Mouse (Mus musculus) thymus, postnatal 14 days (tissue): ENCODE data around the gene Abcc1.
A peak's percentile ranks its signal among the peaks of the same experiment; 100 is the strongest.

Experiments
- DNase-seq: peaks from one replicate; pipeline ENCODE4 v3.0.0; 2021

The Abcc1 gene

DNA sequence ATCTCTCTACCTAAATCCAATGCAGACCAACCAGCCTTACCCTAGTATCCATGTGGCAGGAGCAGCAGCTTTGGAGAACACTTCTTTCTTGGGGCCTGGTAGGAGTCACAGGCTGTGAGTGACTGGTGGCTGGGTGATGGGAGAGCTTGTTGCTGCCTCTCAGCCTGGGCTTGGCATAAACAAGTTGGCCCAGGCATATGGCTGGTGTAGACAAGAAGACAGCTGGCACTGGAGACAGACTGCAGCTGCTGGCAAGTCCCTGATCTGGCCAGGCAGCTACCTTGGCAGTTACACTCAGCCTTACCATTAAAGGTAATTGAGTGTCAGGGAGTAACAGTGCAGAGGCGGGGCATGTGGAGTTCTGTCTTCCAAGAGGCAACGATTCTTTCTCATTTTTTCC, 16.0 kb downstream of the Abcc1 start:
- no peak for DNase-seq

DNA sequence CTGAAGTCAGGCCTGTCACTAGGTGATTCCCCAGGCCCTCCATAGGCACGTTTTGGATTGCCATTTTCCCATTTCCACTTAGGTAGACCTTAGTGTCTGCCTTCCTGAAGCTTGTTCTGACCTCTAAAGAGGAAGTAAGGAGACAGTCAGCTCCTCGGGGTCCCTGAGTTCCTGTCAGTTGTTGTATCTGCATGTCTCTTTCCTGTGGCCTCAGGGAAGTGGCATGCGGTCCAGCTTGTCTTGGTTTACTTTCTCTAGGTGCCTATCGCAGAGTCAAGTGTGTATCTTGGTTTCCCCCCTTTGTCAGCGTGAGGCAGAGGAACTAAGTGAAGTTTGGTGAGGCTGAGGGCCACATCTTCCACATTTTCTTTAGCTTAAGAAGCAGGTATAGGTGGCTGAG, 17.3 kb downstream of the Abcc1 start:
- peak; percentile 13 for DNase-seq

DNA sequence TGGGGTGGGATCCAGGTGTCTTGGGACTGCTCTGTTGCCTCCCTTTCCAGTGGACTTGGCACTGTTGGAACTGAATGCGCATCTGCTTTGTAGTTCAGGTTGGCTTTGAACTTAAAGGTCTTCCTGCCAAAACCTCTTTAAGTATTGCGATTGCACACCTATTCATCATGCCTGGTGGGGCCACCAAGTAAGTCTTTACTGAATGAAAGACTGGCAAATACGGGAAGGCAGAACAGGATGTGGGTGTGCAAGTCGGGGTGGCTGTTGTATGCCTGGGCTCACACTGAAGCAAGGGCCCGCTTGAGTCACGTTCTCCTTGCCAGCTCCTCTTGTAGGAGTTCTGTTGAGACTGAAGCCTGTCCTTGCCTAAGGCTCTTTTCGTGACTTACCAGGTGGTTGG, 18.5 kb downstream of the Abcc1 start:
- DNase-seq: peak; percentile 56

DNA sequence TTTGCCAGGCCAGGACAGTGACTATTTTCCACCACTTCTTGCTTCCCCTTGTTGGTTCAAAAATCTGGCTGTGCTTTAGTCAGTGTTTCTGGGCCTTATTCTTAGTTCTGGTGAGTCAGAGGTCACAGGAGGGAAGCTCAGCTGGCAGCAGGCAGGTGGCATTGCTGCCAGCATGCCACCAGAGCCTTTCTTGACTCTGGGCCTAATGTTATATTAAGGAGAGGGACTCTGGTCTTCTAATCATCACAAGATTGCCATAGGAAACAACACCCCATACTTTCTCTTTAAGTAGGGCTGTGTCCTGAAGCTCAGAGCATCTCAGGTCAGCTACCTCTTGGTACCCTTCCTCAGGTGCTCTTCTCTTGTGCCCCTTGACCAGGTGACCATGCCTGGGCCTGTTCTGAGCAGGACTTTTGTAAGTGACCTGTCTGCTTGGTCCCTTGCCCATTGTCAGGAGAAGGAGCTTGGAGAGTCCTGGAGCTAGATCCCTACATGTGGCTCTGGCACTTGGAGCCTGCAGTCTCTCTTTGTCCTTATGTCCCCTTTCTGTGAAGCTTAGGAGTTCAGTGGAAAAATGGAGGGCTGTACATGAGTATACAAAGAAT, 19.8 kb downstream of the Abcc1 start:
- no peak for DNase-seq

DNA sequence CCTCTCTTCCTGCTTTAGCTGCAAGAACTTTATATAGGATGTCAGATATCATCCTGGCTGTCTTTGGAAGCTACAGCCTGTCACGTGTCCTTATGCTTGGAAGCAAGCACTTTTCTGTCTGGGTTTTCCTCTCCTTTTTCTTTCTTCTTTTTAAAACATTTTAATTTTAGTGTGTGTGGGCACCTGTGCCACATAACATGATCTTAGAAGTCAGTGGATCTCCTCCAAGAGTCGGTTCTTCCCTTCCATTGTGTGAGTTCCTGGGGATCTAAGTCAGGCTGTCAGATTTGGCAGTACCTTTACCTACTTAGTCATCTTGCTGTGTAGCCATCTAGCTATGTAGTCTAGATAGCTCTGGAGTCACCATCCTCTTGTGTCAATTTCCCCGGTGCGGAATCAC, 37.9 kb downstream of the Abcc1 start:
- DNase-seq: no peak

DNA sequence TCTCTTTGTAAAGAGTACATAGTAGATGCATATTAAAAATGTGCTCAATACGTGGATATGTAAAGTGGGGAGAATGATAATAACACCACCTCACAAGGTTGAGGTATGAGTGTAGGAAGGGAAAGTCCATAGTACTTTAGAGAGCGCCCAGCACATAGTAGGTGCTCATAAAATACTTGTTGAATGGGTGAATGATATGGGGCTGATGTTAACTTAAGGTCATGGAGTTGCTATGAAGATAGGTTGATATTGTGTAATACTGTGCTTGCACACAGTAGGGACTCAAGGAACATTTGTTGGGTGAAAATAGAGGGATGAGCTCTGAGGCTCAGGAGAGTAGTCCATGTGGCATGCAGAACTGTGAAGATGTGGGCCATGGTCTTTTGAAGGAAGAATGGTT, 42.1 kb downstream of the Abcc1 start:
- no peak for DNase-seq

DNA sequence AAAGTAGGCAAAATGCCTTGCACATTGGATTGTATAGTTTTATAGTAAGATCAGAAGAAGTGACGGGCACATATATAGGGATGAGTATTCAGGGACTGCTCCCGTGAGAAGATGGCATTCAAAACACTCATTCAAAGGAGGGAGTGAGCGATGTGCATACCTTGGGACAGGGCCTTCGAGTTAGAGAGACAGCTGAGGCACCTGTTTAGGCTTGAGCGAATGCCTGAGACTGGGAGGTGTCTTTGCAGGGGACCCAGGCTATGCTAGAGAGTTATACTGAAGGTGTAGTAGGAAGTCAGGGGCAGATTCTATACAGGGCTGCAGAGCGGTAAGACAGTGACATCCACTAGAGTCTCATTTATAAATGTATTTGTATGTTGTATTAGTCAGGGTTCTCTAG, 44.3 kb downstream of the Abcc1 start:
- DNase-seq: no peak

DNA sequence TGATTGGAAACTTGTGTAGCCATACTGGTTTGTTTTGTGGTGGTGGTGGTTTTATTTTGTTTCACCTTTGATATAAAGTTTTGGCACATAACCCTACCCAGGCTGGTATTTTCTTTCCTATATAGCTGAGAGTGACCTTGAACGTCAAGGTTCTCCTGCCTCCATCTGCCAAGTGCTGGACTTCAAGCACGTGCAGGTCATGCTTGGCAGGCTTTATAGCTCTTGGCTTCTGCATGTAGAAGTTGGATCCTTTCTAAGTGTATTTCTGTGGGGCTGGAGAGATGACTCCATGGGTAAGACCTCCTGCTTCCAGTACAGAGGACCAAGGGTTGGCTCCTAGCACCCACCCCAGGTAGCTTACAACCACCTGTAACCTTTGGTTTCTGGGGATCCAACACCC, 47.8 kb downstream of the Abcc1 start:
- no peak for DNase-seq

DNA sequence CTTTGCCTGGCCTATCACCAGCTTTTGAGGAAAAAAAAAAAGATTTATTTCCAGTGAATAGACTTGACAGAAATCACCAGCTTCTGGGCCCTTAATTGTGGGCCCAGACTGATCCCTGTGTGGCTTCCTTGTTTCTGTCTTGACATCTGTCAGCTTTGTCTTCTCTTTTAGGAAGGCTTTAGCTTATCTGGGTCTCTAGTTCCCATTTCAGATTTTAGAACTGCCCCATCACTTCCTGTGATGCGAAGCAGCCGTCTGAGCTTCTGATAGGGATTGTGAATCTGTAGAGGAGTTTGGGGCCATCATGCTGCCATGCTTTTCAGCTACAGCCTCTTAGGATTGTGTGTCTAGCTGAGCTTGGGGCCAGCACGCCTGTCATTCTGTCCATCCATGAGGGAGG, 48.4 kb downstream of the Abcc1 start:
- DNase-seq: no peak

DNA sequence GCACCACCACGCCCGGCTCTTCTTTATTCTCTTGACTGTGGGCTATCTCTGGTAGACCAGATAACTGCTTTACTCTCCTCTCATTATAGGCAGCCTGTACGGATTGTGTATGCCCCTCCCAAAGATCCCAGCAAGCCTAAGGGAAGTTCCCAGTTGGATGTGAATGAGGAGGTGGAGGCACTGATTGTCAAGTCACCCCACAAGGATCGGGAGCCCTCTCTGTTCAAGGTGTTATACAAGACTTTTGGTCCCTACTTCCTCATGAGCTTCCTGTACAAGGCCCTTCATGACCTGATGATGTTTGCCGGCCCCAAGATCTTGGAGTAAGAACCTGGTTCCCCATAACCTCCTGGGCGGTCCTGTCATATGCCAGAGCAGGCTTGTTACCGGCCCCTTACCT, 49.3 kb downstream of the Abcc1 start:
- no peak for DNase-seq

DNA sequence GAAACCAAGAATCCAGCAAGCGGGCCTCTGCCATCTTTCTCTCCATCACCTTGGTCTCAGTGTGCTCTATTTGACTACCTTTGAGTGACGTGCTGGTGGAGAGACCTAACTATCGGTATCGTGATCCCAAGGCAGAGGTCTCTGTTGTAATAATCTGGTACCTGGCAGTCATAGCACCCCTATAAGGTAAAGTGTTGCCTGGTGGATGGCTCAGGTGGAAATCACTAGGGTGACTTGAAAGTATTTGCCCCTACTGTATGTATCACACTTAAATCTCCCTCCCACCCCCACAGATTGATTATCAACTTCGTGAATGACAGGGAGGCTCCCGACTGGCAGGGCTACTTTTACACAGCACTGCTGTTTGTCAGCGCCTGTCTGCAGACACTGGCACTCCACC, 49.8 kb downstream of the Abcc1 start:
- no peak for DNase-seq

DNA sequence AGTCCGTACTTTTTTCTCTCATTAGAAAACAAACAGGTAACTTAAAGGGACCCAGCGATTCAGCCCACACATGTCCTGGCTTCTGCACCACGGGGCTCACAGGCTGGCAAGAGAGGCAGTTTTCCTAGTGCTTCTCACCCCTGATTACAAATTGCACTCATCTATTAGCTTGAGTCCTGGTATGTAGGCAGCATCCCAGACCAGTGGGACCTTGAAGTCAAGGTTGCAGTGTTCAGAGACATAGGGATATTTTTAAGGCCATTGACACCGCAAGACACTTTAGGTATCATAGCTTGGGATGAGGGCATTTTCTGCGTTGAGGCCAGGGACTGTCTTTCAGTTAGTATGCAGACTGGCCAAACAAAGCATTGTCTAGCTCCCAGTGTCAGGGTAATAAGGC, 51.2 kb downstream of the Abcc1 start:
- DNase-seq: no peak

DNA sequence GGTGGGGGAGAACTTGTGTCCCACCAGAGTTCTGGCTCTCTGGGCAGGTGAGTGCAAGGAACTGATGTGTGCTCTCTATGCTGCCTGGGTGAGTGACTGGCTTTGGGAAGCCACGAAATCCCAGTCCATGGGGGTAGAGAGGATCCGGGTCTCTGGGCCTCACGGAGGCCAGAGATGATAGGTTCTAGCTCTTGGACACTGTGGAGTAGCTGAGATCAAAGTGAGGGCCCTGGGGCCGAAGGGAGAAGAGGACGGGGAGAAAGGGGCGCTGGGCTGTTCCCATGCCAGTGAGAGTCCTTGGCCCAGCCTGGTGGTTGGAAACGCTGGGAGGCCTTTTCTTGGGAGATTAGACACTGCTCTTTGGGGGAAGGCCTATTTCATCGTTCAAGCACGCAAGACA, 53.8 kb downstream of the Abcc1 start:
- DNase-seq: no peak

DNA sequence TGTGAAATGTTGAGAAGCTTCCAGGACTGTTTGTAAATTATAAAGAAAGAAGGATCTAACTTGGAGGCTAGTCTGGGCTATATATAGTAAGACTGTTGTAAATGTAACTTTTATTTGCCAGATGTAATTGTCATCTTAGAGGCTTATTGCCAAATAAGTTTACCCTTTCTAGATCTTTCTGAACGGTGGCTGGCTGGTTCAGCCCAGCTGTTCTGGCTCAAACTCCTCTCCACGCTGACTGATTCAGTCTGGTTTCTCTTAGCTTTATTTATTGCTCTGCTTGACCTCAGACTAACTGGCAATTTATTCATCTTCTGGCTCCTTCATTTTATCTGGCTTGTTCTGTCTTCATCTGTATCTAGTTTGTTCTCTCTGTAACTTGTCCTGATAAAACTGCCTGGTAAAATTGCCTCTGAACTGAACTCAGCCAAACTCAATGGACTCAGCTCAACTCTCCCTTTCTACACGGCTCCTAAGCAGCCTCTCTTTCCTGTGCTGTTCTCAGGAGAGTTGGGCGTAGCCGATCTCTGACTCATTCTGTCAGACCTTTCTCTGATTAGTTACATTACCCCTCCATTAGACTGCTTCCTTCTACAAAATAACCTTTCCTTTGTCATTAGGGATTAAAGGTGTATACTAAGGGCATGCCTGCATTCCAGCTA, 55.7 kb downstream of the Abcc1 start:
- no peak for DNase-seq

DNA sequence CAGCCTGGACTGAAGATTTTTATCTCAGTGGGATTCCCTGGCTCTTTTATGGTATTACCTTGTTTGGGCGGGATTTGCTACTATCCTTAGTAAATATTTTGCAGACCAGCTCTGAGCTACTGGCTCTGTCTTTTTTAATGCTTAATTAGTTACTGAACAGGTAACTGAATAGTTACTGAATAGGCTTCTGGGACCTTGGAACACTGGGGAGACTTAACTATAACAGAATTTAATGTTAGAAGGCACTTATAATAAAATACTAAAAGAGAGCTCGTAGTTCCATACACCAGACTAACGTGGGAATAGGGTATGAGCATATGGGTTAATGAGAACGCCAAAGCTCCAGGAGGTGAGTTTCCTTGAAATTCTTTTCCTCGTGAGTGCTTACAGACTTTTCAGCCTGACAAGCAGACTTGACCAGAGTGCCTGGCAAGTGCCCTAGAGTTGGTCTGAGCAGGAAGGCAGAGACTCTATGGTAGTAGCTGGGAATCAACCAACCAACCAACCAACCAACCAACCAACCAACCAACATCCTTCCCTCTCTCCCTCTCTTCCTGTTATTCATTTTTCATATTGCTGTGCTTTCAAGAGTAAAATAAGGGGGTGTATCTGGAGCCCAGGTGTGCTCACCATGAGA, 59.3 kb downstream of the Abcc1 start:
- no peak for DNase-seq

DNA sequence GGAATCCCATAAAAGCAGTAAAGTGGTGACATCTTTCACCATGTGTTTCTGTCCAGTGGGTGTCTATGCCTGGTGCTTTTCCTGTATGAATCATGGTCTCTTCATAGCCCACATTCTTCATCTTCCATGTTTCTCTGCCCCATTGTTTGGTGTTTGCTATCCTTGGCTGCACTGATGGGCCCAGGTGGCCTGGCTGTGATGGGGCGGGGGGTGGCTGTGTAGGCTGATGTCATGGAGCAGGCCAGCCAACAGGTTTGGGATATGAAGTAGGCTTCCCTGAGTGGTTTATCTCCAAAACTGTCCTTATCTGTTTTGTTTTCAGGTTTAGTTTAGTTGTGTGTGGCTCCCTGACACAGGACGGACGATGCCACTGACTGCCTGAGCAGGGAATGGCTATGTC, 60.7 kb downstream of the Abcc1 start:
- DNase-seq: no peak

DNA sequence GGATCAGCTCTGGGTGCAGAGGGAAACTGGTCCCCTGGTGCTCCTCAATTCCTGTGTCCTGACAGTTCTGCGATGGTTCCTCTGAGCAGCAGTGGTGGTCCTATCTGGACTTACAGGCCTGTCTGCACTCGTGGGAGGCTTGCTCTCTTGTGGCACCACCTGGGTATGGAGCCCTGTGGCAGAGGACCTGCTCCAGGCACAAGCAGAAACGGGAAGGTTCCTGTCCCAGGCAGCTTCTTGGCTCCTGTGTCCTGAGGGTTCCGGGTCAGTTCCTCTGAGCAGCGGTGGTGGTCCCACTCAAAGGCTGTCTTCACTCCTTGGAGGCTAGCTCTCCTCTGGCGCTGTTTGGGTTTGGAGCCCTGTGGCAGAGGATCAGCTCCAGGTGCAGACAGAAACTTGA, 68.0 kb downstream of the Abcc1 start:
- no peak for DNase-seq

DNA sequence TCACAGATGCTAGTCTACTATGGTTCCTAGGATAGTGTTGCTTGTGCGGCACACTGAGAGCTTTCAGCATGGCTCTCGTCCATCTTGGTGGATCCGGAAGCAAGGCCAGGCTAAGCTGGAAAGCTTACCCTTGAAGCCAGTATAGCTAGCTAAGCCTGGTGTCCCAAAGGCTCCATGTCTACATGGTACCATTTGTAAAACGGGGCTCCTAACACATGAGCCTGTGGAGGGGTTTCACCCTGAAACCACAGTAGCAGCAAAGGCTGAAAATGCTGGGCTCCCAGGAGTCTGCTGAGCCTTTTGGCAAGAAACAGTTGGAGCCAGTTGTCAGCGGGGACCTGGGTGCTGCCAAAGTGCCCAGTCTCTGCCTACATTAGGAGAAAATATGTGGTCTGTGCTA, 71.6 kb downstream of the Abcc1 start:
- no peak for DNase-seq

DNA sequence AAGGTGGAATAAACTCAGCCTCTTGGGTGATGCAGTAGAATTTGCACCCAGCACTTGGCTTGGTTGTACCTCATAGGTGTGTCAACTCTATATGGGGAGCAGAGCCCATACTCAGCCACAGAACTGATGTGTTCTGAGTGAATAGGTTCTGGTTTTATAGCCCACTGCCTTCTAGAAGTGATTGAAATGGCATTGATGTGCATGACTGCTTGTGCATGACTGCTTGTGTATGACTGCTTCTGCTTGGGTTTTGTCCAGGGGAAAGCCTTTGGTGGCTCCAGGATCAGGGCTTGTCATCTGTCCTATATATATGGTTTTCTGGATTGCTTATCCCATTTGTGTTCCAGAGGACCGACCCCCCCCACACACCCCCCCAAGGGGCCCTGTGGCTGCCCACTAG, 74.2 kb downstream of the Abcc1 start:
- DNase-seq: no peak

DNA sequence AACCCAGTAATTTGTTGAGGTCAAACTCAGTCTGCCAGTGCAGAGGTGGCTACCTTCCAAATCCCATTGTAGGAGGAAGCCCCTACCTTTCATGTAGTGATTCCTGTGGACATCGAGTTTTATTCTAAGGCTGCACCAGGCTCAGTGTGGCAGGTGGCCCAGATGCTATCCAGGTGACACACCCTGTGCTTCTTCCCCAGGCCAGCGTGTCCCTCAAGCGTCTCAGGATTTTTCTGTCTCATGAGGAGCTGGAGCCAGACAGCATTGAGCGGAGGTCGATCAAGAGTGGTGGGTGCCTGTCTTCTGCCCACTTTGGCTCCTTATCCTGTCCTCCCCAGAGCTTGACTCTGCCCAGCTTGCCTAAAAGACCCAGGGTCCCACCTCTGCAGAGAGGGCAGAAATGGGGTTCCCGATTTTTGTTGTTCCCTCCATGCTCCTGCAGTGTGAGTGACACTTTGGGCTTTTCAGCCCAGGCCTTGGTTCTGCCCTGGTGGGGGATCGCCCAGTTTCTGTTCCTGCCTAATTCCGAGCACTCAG, 76.2 kb downstream of the Abcc1 start:
- DNase-seq: no peak

DNA sequence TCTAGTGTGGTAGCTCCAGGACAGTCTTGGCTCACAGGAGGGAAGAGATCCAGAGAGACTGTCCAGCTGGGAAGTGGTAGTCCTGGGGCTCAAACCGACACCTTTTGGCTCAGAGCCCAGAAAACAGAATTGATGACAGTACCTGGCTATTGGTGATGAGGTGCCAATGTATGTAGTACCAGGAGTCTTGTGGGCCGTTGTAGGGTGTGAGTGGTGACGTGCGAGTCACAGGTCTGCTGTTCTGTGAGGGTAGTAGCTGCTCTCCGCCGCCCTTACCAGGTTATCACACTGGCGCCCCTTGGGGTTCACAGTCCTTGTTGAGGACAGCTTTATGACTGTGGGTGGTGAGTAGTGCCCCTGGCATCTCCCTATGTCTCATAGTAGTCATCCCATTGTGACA, 77.2 kb downstream of the Abcc1 start:
- DNase-seq: no peak

DNA sequence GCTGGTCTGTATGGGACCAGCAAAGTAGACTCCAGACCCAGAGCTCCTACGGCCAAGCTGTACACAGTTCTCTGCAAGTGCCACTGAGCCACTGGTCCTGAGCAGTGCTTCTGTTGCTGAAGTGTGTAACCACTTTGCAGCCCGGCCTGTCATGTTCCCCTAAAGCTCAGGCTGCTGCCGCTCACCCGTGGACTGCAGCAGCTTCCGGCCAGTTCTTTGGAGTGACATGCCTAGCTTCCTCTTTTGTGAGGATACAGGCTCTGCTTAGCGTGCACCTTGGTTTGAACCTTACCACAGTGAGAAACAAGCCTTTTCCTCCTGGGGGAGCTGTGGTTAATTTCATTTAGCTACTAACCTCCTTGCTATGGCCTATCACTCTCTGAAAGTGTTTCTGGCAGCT, 77.7 kb downstream of the Abcc1 start:
- no peak for DNase-seq

DNA sequence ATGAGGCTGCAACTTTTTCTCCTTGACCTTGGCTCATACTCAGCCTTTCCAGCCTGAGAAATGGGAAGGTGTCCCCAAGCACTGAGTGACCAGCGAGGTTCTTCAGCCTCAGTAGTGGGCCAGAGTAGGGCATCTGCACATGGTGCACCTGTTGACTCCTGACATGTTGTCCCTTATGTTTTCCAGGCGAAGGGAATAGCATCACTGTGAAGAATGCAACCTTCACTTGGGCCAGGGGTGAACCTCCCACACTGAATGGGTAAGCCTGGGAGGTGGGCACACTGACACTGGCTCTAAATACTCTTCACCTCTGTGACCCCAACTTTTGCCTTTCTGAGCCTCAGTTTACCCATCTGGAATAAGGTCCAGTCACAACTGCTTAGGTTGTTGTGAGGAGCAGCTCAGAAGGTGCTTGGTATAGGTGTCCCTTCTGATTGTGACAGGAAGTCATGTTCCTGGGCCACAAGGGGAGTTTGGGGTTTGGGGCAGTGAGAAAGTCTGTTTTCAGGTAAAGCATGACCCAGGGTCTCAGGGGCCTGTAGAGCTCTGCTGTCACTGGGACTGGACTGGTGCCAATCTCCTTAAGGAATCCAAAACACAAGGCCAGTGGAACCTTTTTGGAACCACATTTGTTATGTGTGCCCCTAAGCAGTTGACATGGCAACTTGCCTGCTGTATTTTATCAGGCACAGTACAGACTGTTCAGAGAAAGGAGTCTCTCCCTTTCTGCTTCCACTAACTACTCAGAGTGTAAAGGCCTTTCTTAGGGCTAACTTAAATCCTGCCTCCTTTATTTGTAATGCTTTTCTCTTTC, 78.7 kb downstream of the Abcc1 start:
- no peak for DNase-seq
